Mouse (Mus musculus) cerebellum, adult 11-12 months (tissue): ENCODE measurements around the gene Ccdc82.
A peak's percentile ranks its signal among the peaks of the same experiment; 100 is the strongest.

Experiments
- DNase-seq: peaks from one replicate; pipeline ENCODE4 v3.0.0; 2022

Gene Ccdc82

DNA sequence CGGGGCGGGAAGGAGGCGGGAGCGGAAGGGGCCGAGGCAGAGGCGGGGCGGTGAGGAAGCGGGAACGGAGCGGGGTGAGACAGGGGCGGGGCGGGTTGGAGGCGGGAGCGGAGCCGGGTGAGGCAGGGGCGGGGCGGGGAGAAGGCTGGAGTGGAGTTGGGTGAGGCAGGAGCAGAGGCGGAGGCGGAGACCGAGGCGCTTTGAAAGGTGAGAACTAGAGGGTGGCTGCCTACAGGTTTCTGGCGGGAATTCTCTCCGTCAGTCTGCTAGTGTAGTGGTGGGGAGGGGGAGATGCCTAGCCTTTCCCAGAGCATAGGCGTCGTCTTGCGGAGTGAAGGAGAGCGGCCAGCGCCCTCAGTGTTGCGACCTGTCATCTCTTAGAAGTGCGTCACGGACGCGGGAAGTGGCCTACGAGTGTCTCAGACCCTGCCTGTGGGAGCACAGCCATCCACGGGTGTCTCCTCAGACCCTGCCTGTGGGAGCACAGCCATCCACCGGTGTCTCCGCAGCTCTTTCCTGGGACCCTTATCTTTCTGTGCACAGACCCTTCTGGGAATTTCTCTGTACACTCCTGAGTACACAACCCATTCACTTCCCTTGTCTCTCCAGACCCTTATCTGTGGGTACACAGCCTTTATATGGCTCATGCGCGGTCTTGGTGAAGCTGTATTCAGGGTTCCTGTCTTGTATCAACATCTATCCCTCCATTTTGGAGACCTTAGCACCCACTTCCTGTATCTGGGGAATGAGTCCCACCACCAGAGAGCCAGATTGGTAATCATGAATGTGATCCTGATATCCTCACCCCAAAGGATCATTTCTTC is at the start of gene Ccdc82:
Gene Ccdc82, plus strand, starts transcription at position 141 of the 824 bp plus-strand sequence.
- DNase-seq: peak; percentile 93

GRCm38 (mm10) chr9:13200079-13200478 is 46.7 kb upstream of the Ccdc82 start:
- no peak for DNase-seq

GRCm38 (mm10) chr9:13203109-13203508 is 43.6 kb upstream of the Ccdc82 start:
- DNase-seq: no peak

DNA sequence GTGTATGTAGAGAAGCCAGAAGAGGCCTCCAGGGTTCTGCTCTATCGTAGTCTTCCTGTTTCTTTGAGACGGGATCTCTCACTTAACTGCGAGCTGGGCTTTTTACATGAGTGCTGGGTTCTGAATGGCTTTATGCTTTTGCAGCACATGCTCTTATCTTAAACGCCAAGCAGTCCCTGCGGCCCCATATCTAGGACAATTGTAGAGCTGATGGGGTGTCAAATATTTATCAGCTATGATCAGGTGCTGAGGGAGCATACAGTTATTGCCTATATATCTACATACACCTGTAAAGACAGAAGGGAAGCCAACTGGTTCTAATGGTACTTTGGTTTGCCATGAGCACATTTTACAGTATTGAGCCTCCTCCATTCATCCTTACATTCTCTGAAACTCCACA is 43.1 kb upstream of the Ccdc82 start:
- DNase-seq: no peak

GRCm38 (mm10) chr9:13206369-13206768 is 40.4 kb upstream of the Ccdc82 start:
- DNase-seq: no peak

GRCm38 (mm10) chr9:13225872-13226271 is 20.9 kb upstream of the Ccdc82 start:
- no peak for DNase-seq

DNA sequence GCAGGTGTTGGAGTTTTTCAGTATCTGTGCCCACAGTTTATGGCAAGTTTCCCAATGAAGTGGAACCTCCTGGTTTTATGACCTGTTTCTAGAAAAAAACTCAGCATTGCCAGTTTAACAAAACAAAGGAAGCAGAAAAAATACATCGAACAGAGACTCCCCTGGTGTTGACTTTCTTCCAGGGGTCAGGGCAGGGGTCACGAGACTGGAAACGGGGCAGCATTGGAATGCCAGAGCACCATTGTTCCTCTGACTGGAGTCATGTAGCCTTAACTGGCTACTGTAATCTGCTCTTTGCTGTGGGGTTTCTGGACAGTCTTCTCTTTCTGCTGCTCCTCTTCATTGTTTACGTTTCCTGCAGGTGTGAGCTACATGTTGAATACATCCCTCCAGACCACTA is 16.2 kb upstream of the Ccdc82 start:
- DNase-seq: peak; percentile 4

DNA sequence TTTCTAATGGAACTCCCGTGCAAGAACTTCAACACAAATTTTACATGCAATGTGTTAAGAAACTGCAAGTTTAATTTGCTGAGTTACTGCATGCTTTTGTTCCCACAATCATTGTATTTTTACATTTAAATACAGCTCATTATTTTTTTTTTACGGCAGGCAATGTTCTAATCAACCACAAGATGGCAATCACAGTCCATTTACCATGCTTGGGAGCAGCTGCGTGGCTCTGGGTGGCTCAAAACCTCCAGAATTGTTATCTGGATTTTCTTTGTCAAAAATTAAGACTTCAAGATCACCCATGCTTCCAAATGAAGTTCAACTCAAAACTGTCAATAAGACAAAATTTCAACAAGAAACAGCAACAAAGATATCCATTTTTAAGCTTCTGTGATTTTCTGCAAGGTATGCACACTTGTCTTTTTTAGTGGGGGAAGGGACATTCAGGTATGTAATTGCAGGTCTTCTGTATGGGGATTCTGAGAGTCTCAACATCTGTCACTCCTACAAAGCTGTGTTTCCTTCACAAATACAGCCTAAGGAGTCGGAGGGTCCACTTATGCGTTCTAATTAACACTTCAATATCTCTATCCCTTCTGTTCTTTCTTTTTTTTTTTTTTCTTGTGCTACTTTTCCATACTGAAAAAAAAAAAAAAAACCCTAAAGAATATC is 15.1 kb upstream of the Ccdc82 start:
- DNase-seq: no peak

DNA sequence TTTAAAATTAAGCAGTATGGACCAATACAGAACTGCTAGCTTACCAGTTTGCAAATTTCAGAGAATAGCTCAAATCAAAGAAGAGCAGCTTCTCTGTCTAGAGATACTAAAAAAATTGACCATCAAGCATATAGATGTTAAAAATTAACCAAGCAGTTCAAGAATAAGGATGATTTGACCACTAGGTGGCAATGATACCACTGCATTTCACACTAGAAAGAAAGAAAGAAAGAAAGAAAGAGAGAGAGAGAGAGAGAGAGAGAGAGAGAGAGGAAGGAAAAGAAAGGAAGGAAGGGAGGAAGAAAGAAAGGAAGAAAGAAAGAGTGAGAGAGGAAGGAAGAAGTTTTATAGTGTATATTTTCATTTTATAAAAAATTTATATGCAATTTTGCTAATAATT is 4.4 kb upstream of the Ccdc82 start:
- no peak for DNase-seq

DNA sequence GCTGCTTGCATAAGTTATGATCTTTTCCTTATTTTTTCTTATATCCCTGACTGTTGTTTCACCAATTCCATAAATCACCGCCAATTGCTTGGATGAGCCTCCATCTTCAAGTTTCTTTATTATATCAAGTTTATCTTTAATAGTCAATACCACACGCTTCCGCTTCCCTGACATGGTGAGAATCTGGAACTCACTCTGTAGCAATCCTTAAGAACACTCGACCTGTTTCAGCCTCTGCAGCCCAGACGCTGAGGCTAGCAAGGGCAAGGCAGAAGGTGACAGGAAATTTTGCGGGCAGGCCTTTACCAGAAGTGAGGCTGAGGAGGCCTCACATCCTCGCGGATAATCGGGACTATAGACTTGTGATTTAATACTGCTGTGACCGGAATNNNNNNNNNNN is 1.3 kb upstream of the Ccdc82 start, which contains the start of gene Jrkl:
Gene Jrkl, minus strand, starts transcription at position 349 of the 400 bp plus-strand sequence.
- peak; percentile 66 for DNase-seq

DNA sequence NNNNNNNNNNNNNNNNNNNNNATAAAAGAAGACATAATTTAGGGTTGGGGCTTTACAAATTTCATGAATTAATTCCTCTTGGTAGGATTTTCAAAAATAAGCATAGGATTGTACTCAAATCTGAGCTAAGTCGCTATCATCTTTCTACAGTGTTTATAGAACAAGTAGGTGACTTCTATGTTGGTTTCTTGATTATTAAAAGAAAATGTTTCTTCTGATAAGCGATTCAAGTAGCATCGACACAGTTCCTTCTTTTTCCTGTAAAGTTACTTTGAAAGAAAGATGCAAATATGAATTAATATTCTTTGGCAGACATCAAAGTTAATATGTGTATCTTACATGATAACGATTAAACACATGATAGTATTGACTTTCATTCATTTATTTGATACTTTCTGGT is 1.3 kb downstream of the Ccdc82 start:
- no peak for DNase-seq

DNA sequence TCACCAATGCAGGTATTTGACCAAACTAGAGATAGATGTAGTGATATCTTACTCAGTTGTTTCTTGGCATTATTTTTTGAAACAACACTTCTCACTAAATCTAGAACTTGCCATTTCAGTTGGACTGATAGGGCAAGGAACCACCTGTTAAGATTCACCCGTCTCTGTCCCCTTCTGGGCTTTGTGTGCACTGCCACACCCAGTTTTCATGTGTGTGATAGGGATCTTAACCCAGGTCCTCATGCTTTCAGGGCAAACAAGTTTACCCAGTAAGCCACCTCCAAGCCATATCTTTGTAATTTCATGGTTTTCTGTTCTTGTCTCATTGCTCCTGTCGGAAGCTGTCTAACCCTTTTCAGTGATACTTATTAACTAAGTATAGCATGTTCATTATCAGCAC is 4.5 kb downstream of the Ccdc82 start:
- DNase-seq: no peak

GRCm38 (mm10) chr9:13256726-13257125 is 10.0 kb downstream of the Ccdc82 start:
- no peak for DNase-seq

DNA sequence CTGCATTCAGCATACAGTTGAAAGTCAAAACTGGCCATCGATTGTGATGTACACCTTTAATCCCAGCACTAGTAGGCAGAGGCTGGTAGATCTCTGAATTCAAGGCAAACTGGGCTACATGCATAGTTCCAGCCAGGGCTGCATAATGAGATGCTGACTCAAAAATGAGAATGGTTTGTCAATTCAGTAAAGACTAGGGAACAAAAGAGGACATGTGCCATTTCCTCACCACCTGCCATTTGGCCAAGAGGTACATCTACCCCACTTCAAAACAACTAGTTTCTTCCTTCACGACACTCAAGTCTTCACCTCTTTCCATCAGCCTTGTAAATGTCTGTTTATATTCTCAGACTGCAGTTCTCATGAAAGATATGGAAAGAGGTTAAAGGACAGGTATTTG is 11.4 kb downstream of the Ccdc82 start:
- no peak for DNase-seq

DNA sequence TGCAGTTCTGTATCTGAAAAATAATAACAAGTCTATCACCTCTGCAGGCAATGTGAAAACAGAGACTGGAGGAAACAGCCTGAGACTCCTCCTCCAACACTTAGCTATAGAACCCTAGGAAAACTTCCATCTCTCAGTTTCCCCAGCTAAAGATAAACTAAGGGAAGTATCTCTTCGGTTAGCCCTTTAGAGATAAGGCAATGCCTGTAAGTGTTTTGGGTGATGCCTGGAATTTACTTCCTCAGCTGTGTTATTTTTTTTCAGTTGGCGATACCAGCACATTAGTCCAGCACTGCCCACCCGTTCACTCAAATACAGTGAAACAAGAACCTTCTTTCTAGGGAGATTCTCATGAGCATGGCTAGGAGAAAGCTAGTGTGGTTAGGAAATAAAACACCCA is 14.2 kb downstream of the Ccdc82 start:
- DNase-seq: no peak

DNA sequence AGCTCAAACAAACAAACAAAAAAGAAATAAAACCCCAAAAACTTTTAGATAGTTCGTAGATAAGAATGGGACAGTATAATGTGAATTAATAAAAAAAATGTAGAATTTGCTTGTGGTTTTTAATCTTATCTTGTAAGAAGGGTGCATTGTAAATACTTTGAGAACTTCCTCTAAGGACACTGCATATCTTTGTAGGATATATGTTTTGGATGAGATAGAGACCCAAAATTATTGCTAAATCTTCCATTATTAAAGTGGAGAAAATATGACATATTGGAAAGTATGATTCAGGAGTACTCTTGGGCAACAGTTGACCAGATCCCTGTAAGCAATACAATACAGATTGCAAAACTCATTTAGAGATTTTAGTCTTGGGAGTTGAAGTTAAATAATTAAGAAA is 26.5 kb downstream of the Ccdc82 start:
- DNase-seq: no peak

GRCm38 (mm10) chr9:13287482-13287881 is 40.7 kb downstream of the Ccdc82 start:
- no peak for DNase-seq

DNA sequence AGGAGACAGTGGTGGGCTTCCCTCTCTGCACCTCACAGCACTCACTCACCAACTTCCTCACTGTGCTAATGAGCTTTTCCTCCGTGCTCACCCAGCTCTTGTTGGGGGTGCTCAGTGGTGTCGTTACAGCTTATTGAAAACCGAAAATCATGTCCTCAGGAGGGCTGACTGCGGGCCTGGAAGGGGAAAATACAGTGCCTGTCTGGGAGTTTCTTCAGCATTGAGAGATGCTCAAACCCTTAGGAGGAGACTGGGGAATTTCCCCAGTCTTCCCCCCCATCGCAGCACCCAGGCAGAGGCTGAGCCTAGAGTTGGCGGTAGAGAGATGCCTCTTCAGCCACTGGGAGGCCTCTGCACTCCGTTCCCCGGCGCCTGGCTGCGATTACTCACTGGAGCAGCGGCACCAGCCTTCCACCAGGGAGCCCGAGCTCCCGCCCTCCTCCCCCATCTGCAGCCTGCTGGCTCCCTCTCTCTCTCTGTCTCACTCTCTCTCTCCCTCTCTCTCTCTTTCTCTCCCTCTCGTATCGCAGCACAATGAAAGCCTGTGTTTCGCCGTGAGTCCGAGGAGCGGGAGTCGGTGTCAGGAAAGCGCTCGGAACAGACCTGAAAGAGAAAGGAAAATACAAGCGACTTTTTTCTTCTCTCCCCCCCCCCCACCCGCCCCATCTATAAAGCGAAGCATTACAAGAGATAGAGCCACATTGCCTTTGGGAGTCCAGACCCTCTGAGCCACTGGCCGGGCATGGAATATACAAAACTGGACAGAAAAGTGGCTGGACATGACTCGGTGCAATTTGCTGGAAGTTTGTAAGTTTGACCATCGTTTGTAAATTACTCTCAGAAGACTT is 49.7 kb downstream of the Ccdc82 start:
- peak; percentile 88 for DNase-seq

GRCm38 (mm10) chr9:13297122-13297667 is 50.4 kb downstream of the Ccdc82 start:
- DNase-seq: no peak

DNA sequence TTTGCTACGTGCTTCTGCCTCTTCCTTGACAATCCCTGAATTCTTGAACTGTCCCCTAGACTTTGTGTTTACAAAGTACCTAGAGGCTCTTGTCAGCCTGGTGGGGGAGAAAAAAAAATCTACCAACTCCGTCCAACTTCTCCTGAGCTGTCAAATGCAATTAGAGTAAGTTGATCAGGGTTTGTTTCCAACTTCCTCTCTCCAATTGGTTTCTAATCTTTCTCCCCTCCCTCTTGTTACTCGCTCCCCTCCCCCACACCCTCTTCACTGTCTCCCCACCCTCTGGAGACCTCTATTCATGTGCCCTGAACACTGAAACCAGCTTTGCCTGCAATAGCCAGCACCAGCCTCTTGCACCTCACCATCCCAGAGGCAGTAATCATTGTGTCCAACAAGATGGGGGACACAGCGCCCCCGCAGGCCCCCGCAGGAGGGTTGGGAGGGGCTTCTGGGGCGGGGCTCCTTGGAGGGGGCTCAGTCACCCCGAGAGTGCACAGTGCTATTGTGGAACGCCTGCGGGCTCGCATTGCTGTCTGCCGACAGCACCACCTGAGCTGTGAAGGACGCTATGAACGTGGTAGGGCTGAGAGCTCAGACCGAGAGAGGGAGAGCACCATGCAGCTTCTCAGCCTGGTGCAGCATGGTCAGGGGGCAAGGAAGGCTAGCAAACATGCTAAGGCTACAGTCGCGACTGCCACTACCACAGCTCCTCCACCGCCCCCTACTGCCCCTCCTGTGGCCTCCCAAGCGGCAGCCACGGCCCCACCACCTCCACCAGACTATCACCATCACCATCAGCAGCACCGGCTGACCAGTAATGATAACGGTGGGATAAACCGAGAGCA is 51.1 kb downstream of the Ccdc82 start, which contains the start of gene Maml2:
Gene Maml2, plus strand, starts transcription at position 290 of the 845 bp plus-strand sequence.
- DNase-seq: peak; percentile 81

DNA sequence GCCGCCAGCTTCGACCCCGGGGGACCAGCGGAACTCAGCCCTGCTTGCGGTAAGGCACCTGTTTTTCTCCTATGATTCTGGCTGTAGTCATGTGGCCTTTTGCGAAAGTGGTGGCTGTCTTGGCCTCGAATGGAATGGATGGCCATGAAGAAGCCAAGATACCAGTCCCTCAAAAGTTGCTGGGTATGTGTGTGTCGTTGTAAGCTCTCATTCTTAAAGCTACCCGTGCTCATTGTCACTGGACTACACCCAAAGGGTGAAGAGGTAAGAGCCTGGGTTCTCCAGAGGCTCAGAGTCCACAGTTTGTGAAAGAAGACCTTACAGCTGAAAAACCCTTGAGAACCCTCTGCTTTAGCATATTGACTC is 51.7 kb downstream of the Ccdc82 start:
- no peak for DNase-seq

DNA sequence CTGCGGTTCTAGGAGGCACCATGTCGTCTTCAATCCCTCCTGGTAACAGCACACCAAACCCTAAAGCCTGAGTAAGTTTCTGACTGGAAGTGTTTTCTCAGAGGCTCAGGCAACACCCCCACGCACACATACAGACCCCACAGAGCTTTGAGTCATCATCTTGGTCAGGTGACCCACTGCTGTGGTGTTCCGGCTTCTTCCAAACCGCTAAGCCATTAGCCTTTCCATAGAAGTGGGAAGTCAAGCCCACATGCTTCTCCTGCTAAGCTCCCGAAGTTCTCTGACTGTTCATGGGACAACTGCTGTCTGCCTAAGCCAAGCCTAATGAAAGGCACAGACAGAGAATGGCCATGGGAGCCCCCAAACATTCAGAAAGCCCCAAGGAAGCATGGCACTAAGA is 52.4 kb downstream of the Ccdc82 start:
- DNase-seq: no peak
